ENCODE assay signal across 10 mouse cellular contexts in genomic region chr2:167423031-167423611, GRCm38 (mm10). TPM values are rescaled to one million over a fixed set of nuclear protein-coding genes. Genes with fewer than 3 reads are reported as not detected.
DNase-seq lines count a peak whose midpoint lies in the region; ATAC-seq and TF ChIP-seq lines count a peak whose summit lies in the region.
"Had no signal": no experiment of that assay in that cellular context is flagged by ENCODE, and none has a peak within 500 bp of the region (broad histone marks: within the 10 kb centered on the region; RNA-seq: fewer than 3 reads in every experiment).

No protein-coding gene starts in this region.

- ATAC-seq in lung, embryonic 14.5 days (ENCODE audit: insufficient read depth), result no peak
- no peak for ATAC-seq in liver, embryonic 12.5 days
- no peak for ATAC-seq in stomach, postnatal 0 days (ENCODE audit: low FRiP score, low TSS enrichment)

- no peaks in the 10 kb centered on the region; the same call in 1 of the 2 replicates for H3K9me3 ChIP-seq in lung, embryonic 14.5 days (ENCODE audit: low read depth, low read length)
- H3K9me3 ChIP-seq in liver, embryonic 12.5 days (replicated peaks), result 0 out of 2 replicates have a peak, but pooled peaks cover 3% of the 10 kb centered on the region
- H3K9me3 ChIP-seq in stomach, postnatal 0 days (ENCODE audit: control insufficient read depth, low read length), result no peaks in the 10 kb centered on the region

- TF ChIP-seq EP300 in stomach, postnatal 0 days (optimal IDR thresholded peaks at IDR 0.05), result no peak

- H3K4me1 ChIP-seq in lung, embryonic 14.5 days (ENCODE audit: insufficient read depth), result peaks cover 4% of the 10 kb centered on the region; the same call in 1 of the 2 replicates
- H3K4me1 ChIP-seq in liver, embryonic 12.5 days, result peaks cover 74% of the 10 kb centered on the region
- 0 out of 2 replicates have a peak, but pooled peaks cover 2% of the 10 kb centered on the region for H3K4me1 ChIP-seq in stomach, postnatal 0 days (replicated peaks; ENCODE audit: control insufficient read depth, insufficient read depth)

- WGBS in lung, embryonic 14.5 days, result 90% methylated on average over 5 of the region's 5 CpGs
- WGBS in liver, embryonic 12.5 days (ENCODE audit: insufficient replicate concordance), result 85% methylated on average over 5 of the region's 5 CpGs
- WGBS in stomach, postnatal 0 days, result 76% methylated on average over 5 of the region's 5 CpGs

- peak; percentile 33 for DNase-seq in cerebellum, adult 9-11 months
- no peak for DNase-seq in cerebellum, adult 8-10 months
- DNase-seq in lung, embryonic 14.5 days, result no peak
- DNase-seq in lung, postnatal 25 days (ENCODE audit: low spot score), result no peak
- DNase-seq in stomach, postnatal 0 days (ENCODE audit: low spot score), result no peak
- no peak for DNase-seq in left cerebral cortex, adult 9 months (ENCODE audit: low spot score in 2 of 2)
- DNase-seq in urinary bladder, adult 18-20 months (ENCODE audit: low spot score in 2 of 2), result no peak
- DNase-seq: heart, postnatal 36 days; lung, postnatal 14 days had no signal

- no peak overlapping the region for H3K27ac ChIP-seq in lung, embryonic 14.5 days (ENCODE audit: low read depth)
- peak overlapping the region; percentile 96; the same call in 1 of the 2 replicates for H3K27ac ChIP-seq in liver, embryonic 12.5 days
- peak overlapping the region; percentile 13; the same call in 1 of the 2 replicates for H3K27ac ChIP-seq in stomach, postnatal 0 days (replicated peaks)

- no peak overlapping the region for H3K9ac ChIP-seq in lung, embryonic 14.5 days
- peak overlapping the region; percentile 94 for H3K9ac ChIP-seq in liver, embryonic 12.5 days
- no peak overlapping the region for H3K9ac ChIP-seq in stomach, postnatal 0 days (ENCODE audit: low read length)

- peak overlapping the region; percentile 88; the same call in 1 of the 2 replicates for H3K4me2 ChIP-seq in lung, embryonic 14.5 days
- peak overlapping the region; percentile 73 for H3K4me2 ChIP-seq in liver, embryonic 12.5 days
- no peak overlapping the region for H3K4me2 ChIP-seq in stomach, postnatal 0 days (replicated peaks; ENCODE audit: low read depth)

- no peak for TF ChIP-seq CTCF in lung, embryonic 14.5 days (IDR thresholded peaks at IDR 0.05; ENCODE audit: low read depth)
- no peak for TF ChIP-seq CTCF in stomach, postnatal 0 days (IDR thresholded peaks at IDR 0.05; ENCODE audit: low read depth)

- no peak overlapping the region for H3K4me3 ChIP-seq in lung, embryonic 14.5 days (ENCODE audit: low read depth, low read length)
- H3K4me3 ChIP-seq in liver, embryonic 12.5 days, result peak overlapping the region; percentile 88
- no peak overlapping the region for H3K4me3 ChIP-seq in stomach, postnatal 0 days (ENCODE audit: low read depth, low read length)

- H3K27me3 ChIP-seq in lung, embryonic 14.5 days (ENCODE audit: insufficient read depth, low read length), result no peaks in the 10 kb centered on the region
- H3K27me3 ChIP-seq in liver, embryonic 12.5 days (replicated peaks), result no peaks in the 10 kb centered on the region
- H3K27me3 ChIP-seq in stomach, postnatal 0 days (ENCODE audit: control insufficient read depth, insufficient read depth, low read length), result no peaks in the 10 kb centered on the region

- peaks cover 45% of the 10 kb centered on the region for H3K36me3 ChIP-seq in lung, embryonic 14.5 days (ENCODE audit: insufficient read depth)
- H3K36me3 ChIP-seq in liver, embryonic 12.5 days, result peaks cover 47% of the 10 kb centered on the region
- peaks cover 20% of the 10 kb centered on the region; the same call in 1 of the 2 replicates for H3K36me3 ChIP-seq in stomach, postnatal 0 days (ENCODE audit: control insufficient read depth, insufficient read depth, low read length)

RNA-seq across cellular contexts. Expression of gene Slc9a8, which starts 1.6 kb away (rescaled TPM):
- 22.5 and 23.6 TPM in 2 replicates for polyA plus RNA-seq in lung, embryonic 14.5 days (2014; fragmentation: Nextera tagmentation; extraction: Ambion mirVana)
- 17.4 and 18.8 TPM in 2 replicates for polyA plus RNA-seq in liver, embryonic 12.5 days (2016; fragmentation: Nextera tagmentation; extraction: Ambion mirVana)
- 10.4 and 11.8 TPM in 2 replicates for polyA plus RNA-seq in stomach, postnatal 0 days (2015; fragmentation: Nextera tagmentation; extraction: Ambion mirVana)
